Mouse (Mus musculus) hindbrain, postnatal 0 days (tissue): Measurements from ENCODE around the gene Jpt1. TPM values are rescaled to one million over a fixed set of nuclear protein-coding genes. Genes with fewer than 3 reads are reported as not detected.
"Not testable (repeated sequence)": the region's sequence is repeated elsewhere in the genome, so short reads cannot be mapped to it uniquely, and the experiment has no call there.

Experiments used
- ATAC-seq: fragments of 200-750 bp; cut with Nextera tagmentation; 2 replicates; pipeline ENCODE4 v1.8.0; 2017; ENCODE audit warnings: mild to moderate bottlenecking, moderate TSS enrichment, moderate library complexity
- DNase-seq: peaks from one replicate; pipeline ENCODE4 v3.0.0-alpha.2; 2015; ENCODE audit warnings: low spot score
- H3K27ac ChIP-seq: fragments of 300-500 bp; sonication (generic); 2 replicates; pipeline ENCODE4 v1.5.1; 2014; ENCODE audit warnings: mild to moderate bottlenecking
- H3K27me3 ChIP-seq: fragments of 300-500 bp; sonication (generic); 2 replicates; pipeline ENCODE4 v1.6.1; 2014; ENCODE audit warnings: low read length, mixed read lengths; ENCODE audit not compliant: insufficient read depth
- H3K36me3 ChIP-seq: fragments of 300-500 bp; sonication (generic); 2 replicates; pipeline ENCODE4 v1.6.1; 2014; ENCODE audit warnings: low read length, mixed read lengths; ENCODE audit not compliant: insufficient read depth
- H3K4me1 ChIP-seq: fragments of 300-500 bp; sonication (generic); 2 replicates; pipeline ENCODE4 v1.6.1; 2014; ENCODE audit warnings: antibody characterized with exemption, low read length, mixed read lengths; ENCODE audit not compliant: insufficient read depth
- H3K4me2 ChIP-seq: fragments of 300-500 bp; sonication (generic); 2 replicates; pipeline ENCODE4 v1.6.1; 2014; ENCODE audit warnings: low read depth, mild to moderate bottlenecking, low read length, moderate library complexity, mixed read lengths
- H3K4me3 ChIP-seq: fragments of 300-500 bp; sonication (generic); 2 replicates; pipeline ENCODE4 v1.5.1; 2014; ENCODE audit warnings: low read length
- H3K9ac ChIP-seq: fragments of 300-500 bp; sonication (generic); replicated peaks from 2 replicates; pipeline ENCODE4 v1.6.1; 2014; ENCODE audit warnings: mild to moderate bottlenecking, low read length, moderate library complexity, mixed read lengths
- H3K9me3 ChIP-seq: fragments of 300-500 bp; sonication (generic); 2 replicates; pipeline ENCODE4 v1.6.1; 2016; ENCODE audit warnings: low read length, mixed read lengths
- CTCF ChIP-seq: IDR thresholded peaks from 2 replicates; pipeline ENCODE4 v1.5.1; 2016; ENCODE audit warnings: antibody characterized with exemption, control low read depth, low read depth
- WGBS: fragments of 180-500 bp; shearing (Covaris S2); extraction: QIAGEN DNeasy Blood & Tissue Kit; methylation state at CpG from one replicate; pipeline ENCODE4 v1.1.7; 2014; 5-methylcytosine and 5-hydroxymethylcytosine counted together
- polyA plus RNA-seq: library from polyadenylated mRNA; unstranded; fragments of >200 nt; fragmentation: Nextera tagmentation; extraction: Ambion mirVana; gene quantifications from 2 replicates; pipeline ENCODE4 v1.2.1, GENCODE M21; 2015
- total RNA-seq: library from RNA; depleted of rRNA; stranded (reverse); fragments of >200 nt; gene quantifications from 2 replicates; pipeline ENCODE4 v1.2.3, GENCODE M21; 2014

Jpt1 gene
- total and polyA plus RNA-seq, 2 experiments from 2014 or later = 655 to 1,016 TPM

DNA sequence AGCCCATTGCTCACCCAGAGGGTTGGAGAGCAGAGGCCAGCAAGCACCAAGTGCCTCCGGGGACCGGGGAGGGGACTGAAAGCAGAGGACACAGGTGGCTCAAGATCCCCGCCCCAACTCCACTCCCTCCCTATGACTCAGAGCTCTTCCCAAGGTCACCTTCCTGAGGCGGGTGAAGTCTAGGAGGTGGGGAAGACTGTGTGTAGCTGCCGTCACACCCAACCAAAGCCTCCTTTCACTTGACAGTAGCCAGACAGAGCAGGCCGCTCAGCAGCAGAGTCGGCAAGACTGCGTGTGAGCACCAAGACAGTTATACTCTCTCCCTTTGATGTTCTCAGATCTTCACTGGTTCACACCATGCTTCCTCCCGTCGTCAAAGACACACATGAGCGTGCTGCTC lies 50.8 kb downstream of the Jpt1 start:
- no peak for ATAC-seq
- no peaks in the 10 kb centered on the region for H3K36me3 ChIP-seq

DNA sequence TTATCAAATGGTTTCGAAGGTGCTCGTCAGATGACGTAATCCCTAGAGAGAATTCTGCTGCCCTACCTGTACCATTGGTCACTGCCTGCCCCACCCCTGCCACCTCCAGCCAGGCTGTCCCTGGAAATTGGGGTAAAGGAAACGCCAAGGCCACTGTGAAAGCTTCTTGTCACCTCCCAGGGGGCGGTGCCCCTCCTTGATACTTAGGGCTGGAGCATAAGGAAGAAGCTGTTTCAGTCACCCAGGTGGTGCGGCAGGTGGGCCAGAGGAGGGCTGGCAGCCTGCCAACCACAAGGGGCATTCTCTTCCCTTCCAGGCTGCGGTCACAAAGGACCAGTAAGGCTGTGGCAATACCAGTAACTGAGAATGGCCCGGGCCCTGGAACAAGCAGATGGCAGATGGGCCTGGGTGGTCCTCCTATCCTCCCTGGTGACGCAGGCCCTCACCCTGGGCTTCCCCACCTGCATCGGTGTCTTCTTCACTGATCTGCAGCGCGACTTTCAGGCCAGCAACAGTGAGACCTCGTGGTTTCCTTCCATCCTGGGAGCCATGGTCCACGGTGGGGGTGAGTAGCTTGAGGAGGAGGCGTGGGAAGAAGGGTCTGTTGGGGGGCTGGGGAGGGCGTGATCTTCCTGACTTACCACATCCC lies 51.8 kb downstream of the Jpt1 start, which contains the start of gene Slc16a5:
Slc16a5 (plus strand) TSS at position 232 of the 649 bp plus-strand sequence.
- Histone ChIP-seq H3K9me3 (no peaks in the 10 kb centered on the region), H3K4me1 (no peaks in the 10 kb centered on the region), H3K36me3 (no peaks in the 10 kb centered on the region), H3K4me3 (no peak within 1 kb of the TSS), H3K27ac (no peak within 1 kb of the TSS), H3K9ac (no peak within 1 kb of the TSS), H3K4me2 (no peak within 1 kb of the TSS), H3K27me3 (no peaks in the 10 kb centered on the region)
- WGBS = 74% methylated on average over 16 of the region's 16 CpGs
- no peak for DNase-seq
- ATAC-seq = no peak
- no peak for TF ChIP-seq CTCF

More for the DNA sequence above, 50.8 kb downstream of the Jpt1 start:
- Histone ChIP-seq H3K4me2 (no peak overlapping the region), H3K27me3 (no peaks in the 10 kb centered on the region), H3K4me3 (no peak overlapping the region), H3K9ac (no peak overlapping the region), H3K9me3 (no peaks in the 10 kb centered on the region), H3K27ac (no peak overlapping the region), H3K4me1 (no peaks in the 10 kb centered on the region)
- TF ChIP-seq CTCF = no peak
- WGBS = 80% methylated on average over 11 of the region's 11 CpGs
- DNase-seq = no peak

DNA sequence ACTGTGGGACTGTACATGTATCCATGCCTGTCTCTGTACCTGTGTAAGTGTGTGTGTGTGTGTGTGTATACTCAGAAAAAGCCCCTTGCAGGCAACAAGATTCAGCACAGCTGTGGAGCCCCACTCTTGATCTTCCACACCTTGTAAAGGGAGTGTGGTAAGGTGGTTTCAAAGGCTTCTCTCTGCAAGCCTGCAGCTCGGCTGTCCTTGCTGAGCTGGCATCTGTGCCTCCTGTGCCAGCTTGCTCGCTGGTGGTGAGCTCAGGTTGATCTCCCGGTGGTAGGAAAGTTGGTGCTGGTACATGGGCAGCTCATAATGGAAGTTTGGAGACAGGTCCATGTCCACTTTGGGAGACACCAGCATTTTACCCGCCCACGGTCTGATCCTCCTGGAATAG lies 52.3 kb downstream of the Jpt1 start:
- no peak overlapping the region for H3K27ac ChIP-seq
- H3K4me2 ChIP-seq = no peak overlapping the region
- no peak overlapping the region for H3K9ac ChIP-seq
- H3K4me3 ChIP-seq = no peak overlapping the region
- ATAC-seq (no peak), DNase-seq (no peak)
- H3K36me3 ChIP-seq = no peaks in the 10 kb centered on the region
- WGBS = 73% methylated on average over 5 of the region's 5 CpGs
- H3K9me3 ChIP-seq = no peaks in the 10 kb centered on the region
- H3K4me1 ChIP-seq = no peaks in the 10 kb centered on the region
- TF ChIP-seq CTCF = no peak
- no peaks in the 10 kb centered on the region for H3K27me3 ChIP-seq

DNA sequence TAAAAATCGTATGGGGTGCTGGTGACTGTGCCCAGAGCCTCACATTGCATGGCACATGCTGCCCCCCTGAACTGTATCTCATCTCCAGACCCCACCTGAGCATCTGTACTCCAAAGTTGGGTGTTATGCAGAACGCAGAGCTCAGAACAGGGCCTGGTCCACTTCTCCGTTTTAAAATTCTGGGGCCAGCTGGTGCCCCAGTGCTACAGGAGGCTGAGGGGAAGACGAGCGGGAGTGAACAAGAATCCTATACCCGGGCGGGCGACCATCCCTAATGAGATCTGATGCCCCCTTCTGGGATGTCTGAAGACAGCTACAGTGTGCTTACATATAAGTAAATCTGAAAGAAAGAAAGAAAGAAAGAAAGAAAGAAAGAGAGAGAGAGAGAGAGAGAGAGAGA lies 53.2 kb downstream of the Jpt1 start:
- Histone ChIP-seq H3K27me3 (no peaks in the 10 kb centered on the region), H3K4me2 (no peak overlapping the region), H3K9ac (no peak overlapping the region), H3K4me1 (no peaks in the 10 kb centered on the region), H3K9me3 (no peaks in the 10 kb centered on the region), H3K36me3 (no peaks in the 10 kb centered on the region), H3K27ac (no peak overlapping the region), H3K4me3 (no peak overlapping the region)
- DNase-seq = no peak
- TF ChIP-seq CTCF = no peak
- WGBS = 22% methylated on average over 8 of the region's 8 CpGs
- no peak for ATAC-seq

DNA sequence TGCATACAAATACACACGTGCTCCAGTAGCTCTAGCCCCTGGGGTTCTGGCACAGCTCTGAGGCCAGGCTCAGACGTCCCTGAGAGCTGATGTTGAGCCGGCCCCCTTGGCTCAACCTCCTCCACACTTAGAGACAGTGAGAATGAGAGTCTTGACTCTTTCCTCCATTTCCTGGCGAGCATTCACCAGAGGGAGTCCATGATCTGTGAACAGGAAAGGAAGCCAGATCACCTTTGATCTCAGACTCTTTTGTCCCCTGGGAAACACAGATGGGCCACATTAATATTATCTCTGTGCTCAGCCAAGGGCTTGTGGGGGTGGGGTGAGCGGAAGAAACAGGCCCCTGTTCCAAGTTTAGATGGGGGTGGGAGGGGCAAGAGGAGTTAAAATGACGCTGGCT lies 56.8 kb downstream of the Jpt1 start:
- Histone ChIP-seq H3K9ac (no peak overlapping the region), H3K4me1 (no peaks in the 10 kb centered on the region), H3K27ac (no peak overlapping the region), H3K4me2 (no peak overlapping the region), H3K9me3 (no peaks in the 10 kb centered on the region), H3K36me3 (no peaks in the 10 kb centered on the region), H3K27me3 (no peaks in the 10 kb centered on the region), H3K4me3 (no peak overlapping the region)
- no peak for TF ChIP-seq CTCF
- ATAC-seq = no peak
- DNase-seq = no peak
- 28% methylated on average over 6 of the region's 6 CpGs for WGBS

DNA sequence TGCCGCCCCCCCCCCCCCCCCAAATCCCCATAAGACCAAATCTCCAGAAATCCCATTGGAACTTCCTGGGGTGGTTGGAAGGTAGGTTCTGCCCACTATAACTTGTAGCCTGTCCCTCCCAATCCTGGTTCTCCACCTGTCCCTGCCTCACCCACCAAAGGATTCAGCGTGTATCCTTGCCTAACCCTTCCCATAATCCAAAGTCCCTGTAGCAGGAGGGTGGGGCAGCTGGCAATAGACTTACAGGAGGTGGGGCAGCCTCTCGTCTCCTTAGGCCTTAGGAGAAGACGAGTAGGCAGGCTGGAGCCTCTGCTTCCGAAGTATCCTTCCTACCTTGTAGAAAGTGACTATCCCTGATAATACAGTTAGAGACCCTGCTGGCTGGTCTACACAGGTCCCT lies 58.0 kb downstream of the Jpt1 start:
- no peak for TF ChIP-seq CTCF
- H3K4me2 ChIP-seq = no peak overlapping the region
- H3K4me1 ChIP-seq = no peaks in the 10 kb centered on the region
- WGBS = 95% methylated on average over 4 of the region's 5 CpGs
- no peak for DNase-seq
- H3K36me3 ChIP-seq = no peaks in the 10 kb centered on the region
- H3K4me3 ChIP-seq = no peak overlapping the region
- no peaks in the 10 kb centered on the region for H3K9me3 ChIP-seq
- no peak overlapping the region for H3K9ac ChIP-seq
- ATAC-seq = no peak
- no peak overlapping the region for H3K27ac ChIP-seq
- H3K27me3 ChIP-seq = no peaks in the 10 kb centered on the region

DNA sequence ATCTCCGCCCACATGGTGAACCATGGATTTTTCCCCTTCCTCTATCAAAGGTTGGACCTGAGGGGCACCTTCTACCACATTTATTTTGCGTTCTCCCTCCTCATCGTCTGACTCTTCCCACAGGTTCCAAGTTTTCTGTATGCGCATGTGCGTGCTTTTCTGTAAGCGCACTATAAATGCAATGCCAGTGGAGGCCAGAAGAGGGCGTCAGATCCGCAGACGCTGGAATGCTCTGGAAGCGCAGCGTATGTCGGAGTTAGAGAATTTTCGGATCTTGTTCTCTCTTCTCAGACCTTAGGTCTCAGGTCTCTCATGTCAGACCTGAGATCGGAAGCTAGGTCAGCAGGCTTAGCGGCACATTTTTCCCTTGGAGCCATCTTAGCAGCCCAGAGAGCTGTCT lies 58.6 kb downstream of the Jpt1 start:
- Histone ChIP-seq H3K27me3 (no peaks in the 10 kb centered on the region), H3K4me1 (no peaks in the 10 kb centered on the region), H3K27ac (no peak overlapping the region), H3K4me2 (no peak overlapping the region), H3K9me3 (no peaks in the 10 kb centered on the region), H3K4me3 (no peak overlapping the region), H3K36me3 (no peaks in the 10 kb centered on the region), H3K9ac (no peak overlapping the region)
- ATAC-seq = no peak
- TF ChIP-seq CTCF = peak; percentile 22; the same call in 1 of the 2 replicates
- no peak for DNase-seq
- 88% methylated on average over 15 of the region's 15 CpGs for WGBS

DNA sequence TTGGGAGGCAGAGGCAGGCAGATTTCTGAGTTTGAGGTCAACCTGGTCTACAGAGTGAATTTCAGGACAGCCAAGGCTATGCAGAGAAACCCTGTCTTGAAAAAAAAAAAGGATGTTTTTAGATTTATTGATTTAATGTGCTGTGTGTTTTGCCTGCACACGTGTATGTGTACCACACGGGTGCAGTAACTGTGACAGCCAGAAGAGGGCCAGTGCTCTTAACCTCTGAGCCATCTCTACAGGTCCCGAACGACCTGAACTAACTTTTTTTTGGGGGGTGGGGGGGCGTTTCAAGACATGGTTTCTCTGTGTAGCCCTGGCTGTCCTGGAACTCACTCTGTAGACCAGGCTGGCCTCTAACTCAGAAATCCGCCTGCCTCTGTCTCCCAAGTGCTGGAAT lies 59.4 kb downstream of the Jpt1 start:
- not testable (repeated sequence) for H3K36me3 ChIP-seq, H3K4me1 ChIP-seq, H3K9ac ChIP-seq, H3K4me2 ChIP-seq, H3K27ac ChIP-seq, H3K9me3 ChIP-seq, DNase-seq, H3K27me3 ChIP-seq, H3K4me3 ChIP-seq, ATAC-seq
- 87% methylated on average over 6 of the region's 6 CpGs for WGBS
